ENCODE assay signal across 32 mouse cellular contexts in genomic region chr9:91395066-91395772, GRCm38 (mm10). TPM values are rescaled to one million over a fixed set of nuclear protein-coding genes. Genes with fewer than 3 reads are reported as not detected.
DNase-seq lines count a peak whose midpoint lies in the region; ATAC-seq lines count a peak whose summit lies in the region.
"Had no signal": no experiment of that assay in that cellular context is flagged by ENCODE, and none has a peak within 500 bp of the region (broad histone marks: within the 10 kb centered on the region; RNA-seq: fewer than 3 reads in every experiment).

No protein-coding gene starts in this region.

- 3% methylated on average over 14 of the region's 14 CpGs for WGBS in forebrain, embryonic 12.5 days
- 8% methylated on average over 14 of the region's 14 CpGs for WGBS in forebrain, embryonic 15.5 days
- 6% methylated on average over 14 of the region's 14 CpGs for WGBS in midbrain, embryonic 11.5 days
- WGBS in midbrain, embryonic 14.5 days = 6% methylated on average over 14 of the region's 14 CpGs
- WGBS in hindbrain, embryonic 15.5 days = 9% methylated on average over 14 of the region's 14 CpGs
- 5% methylated on average over 14 of the region's 14 CpGs for WGBS in neural tube, embryonic 13.5 days

- peak overlapping the region; percentile 8; the same call in 1 of the 2 replicates for H3K9ac ChIP-seq in forebrain, embryonic 12.5 days
- no peak overlapping the region for H3K9ac ChIP-seq in forebrain, embryonic 15.5 days (replicated peaks)
- H3K9ac ChIP-seq in midbrain, embryonic 11.5 days (ENCODE audit: low read length) = no peak overlapping the region
- H3K9ac ChIP-seq in midbrain, embryonic 14.5 days (replicated peaks; ENCODE audit: low read length) = no peak overlapping the region
- no peak overlapping the region for H3K9ac ChIP-seq in hindbrain, embryonic 15.5 days
- H3K9ac ChIP-seq in neural tube, embryonic 13.5 days = no peak overlapping the region
- H3K9ac ChIP-seq: heart, embryonic 13.5 days; liver, embryonic 15.5 days; lung, embryonic 15.5 days had no signal

- peaks cover 89% of the 10 kb centered on the region for H3K27me3 ChIP-seq in forebrain, embryonic 12.5 days
- peaks cover 91% of the 10 kb centered on the region for H3K27me3 ChIP-seq in forebrain, embryonic 15.5 days
- peaks cover 95% of the 10 kb centered on the region for H3K27me3 ChIP-seq in midbrain, embryonic 11.5 days (ENCODE audit: control insufficient read depth, insufficient read depth, low read length)
- peaks cover 88% of the 10 kb centered on the region for H3K27me3 ChIP-seq in midbrain, embryonic 14.5 days (ENCODE audit: control insufficient read depth, insufficient read depth, low read length)
- H3K27me3 ChIP-seq in hindbrain, embryonic 15.5 days = peaks cover 86% of the 10 kb centered on the region
- H3K27me3 ChIP-seq in neural tube, embryonic 13.5 days = peaks cover 93% of the 10 kb centered on the region
- H3K27me3 ChIP-seq: CH12.LX had no signal

- H3K4me1 ChIP-seq in forebrain, embryonic 12.5 days = peaks cover 16% of the 10 kb centered on the region
- H3K4me1 ChIP-seq in forebrain, embryonic 15.5 days = 0 out of 2 replicates have a peak, but pooled peaks cover 4% of the 10 kb centered on the region
- peaks cover 18% of the 10 kb centered on the region for H3K4me1 ChIP-seq in midbrain, embryonic 11.5 days (ENCODE audit: control insufficient read depth, insufficient read depth, low read length)
- H3K4me1 ChIP-seq in midbrain, embryonic 14.5 days (ENCODE audit: control insufficient read depth, insufficient read depth, low read length) = no peaks in the 10 kb centered on the region
- no peaks in the 10 kb centered on the region for H3K4me1 ChIP-seq in hindbrain, embryonic 15.5 days (replicated peaks)
- peaks cover 14% of the 10 kb centered on the region for H3K4me1 ChIP-seq in neural tube, embryonic 13.5 days (replicated peaks)
- H3K4me1 ChIP-seq: heart, embryonic 13.5 days; liver, embryonic 15.5 days; lung, embryonic 15.5 days; megakaryocyte, embryonic 14.5 days had no signal

- peak overlapping the region; percentile 8 for H3K4me2 ChIP-seq in forebrain, embryonic 12.5 days
- H3K4me2 ChIP-seq in forebrain, embryonic 15.5 days (replicated peaks) = no peak overlapping the region
- H3K4me2 ChIP-seq in midbrain, embryonic 11.5 days = no peak overlapping the region
- H3K4me2 ChIP-seq in midbrain, embryonic 14.5 days (ENCODE audit: low read length) = no peak overlapping the region
- H3K4me2 ChIP-seq in hindbrain, embryonic 15.5 days = no peak overlapping the region
- no peak overlapping the region; the same call in 1 of the 2 replicates for H3K4me2 ChIP-seq in neural tube, embryonic 13.5 days
- H3K4me2 ChIP-seq: heart, embryonic 13.5 days; liver, embryonic 15.5 days; lung, embryonic 15.5 days had no signal

- H3K27ac ChIP-seq in forebrain, embryonic 12.5 days = peak overlapping the region; percentile 47
- no peak overlapping the region for H3K27ac ChIP-seq in forebrain, embryonic 15.5 days (replicated peaks)
- H3K27ac ChIP-seq in midbrain, embryonic 11.5 days (ENCODE audit: low read depth, low read length) = no peak overlapping the region
- no peak overlapping the region for H3K27ac ChIP-seq in midbrain, embryonic 14.5 days (replicated peaks; ENCODE audit: low read depth, low read length)
- peak overlapping the region; percentile 51; the same call in 1 of the 2 replicates for H3K27ac ChIP-seq in hindbrain, embryonic 15.5 days (replicated peaks)
- peak overlapping the region; percentile 74 for H3K27ac ChIP-seq in neural tube, embryonic 13.5 days (replicated peaks)
- H3K27ac ChIP-seq: heart, embryonic 13.5 days; liver, embryonic 15.5 days; lung, embryonic 15.5 days had no signal

- H3K4me3 ChIP-seq in forebrain, embryonic 12.5 days (replicated peaks) = no peak overlapping the region
- H3K4me3 ChIP-seq in forebrain, embryonic 15.5 days = no peak overlapping the region
- H3K4me3 ChIP-seq in midbrain, embryonic 11.5 days (ENCODE audit: low read depth, low read length) = no peak overlapping the region
- no peak overlapping the region for H3K4me3 ChIP-seq in midbrain, embryonic 14.5 days (replicated peaks; ENCODE audit: low read depth, low read length)
- no peak overlapping the region for H3K4me3 ChIP-seq in hindbrain, embryonic 15.5 days
- H3K4me3 ChIP-seq in neural tube, embryonic 13.5 days = no peak overlapping the region
- H3K4me3 ChIP-seq: heart, embryonic 13.5 days; liver, embryonic 15.5 days; lung, embryonic 15.5 days; megakaryocyte, embryonic 14.5 days had no signal

- no peak for ATAC-seq in forebrain, embryonic 12.5 days (ENCODE audit: low FRiP score)
- ATAC-seq in forebrain, embryonic 15.5 days (replicated peaks) = no peak
- no peak for ATAC-seq in midbrain, embryonic 11.5 days (ENCODE audit: low FRiP score)
- ATAC-seq in midbrain, embryonic 14.5 days (ENCODE audit: low FRiP score, low TSS enrichment) = no peak
- ATAC-seq in hindbrain, embryonic 15.5 days (ENCODE audit: low FRiP score, low read depth) = no peak
- ATAC-seq in neural tube, embryonic 13.5 days (ENCODE audit: low read depth) = no peak
- ATAC-seq: inflammation-experienced regulatory T-cells, adult 6 months; Patski had no signal

- no peaks in the 10 kb centered on the region for H3K9me3 ChIP-seq in forebrain, embryonic 12.5 days
- no peaks in the 10 kb centered on the region for H3K9me3 ChIP-seq in forebrain, embryonic 15.5 days
- H3K9me3 ChIP-seq in midbrain, embryonic 11.5 days (ENCODE audit: control insufficient read depth, low read length) = no peaks in the 10 kb centered on the region
- no peaks in the 10 kb centered on the region for H3K9me3 ChIP-seq in midbrain, embryonic 14.5 days (ENCODE audit: control insufficient read depth, low read length)
- H3K9me3 ChIP-seq in hindbrain, embryonic 15.5 days = no peaks in the 10 kb centered on the region
- H3K9me3 ChIP-seq in neural tube, embryonic 13.5 days = no peaks in the 10 kb centered on the region
- H3K9me3 ChIP-seq: heart, embryonic 13.5 days; liver, embryonic 15.5 days; lung, embryonic 15.5 days had no signal

- H3K36me3 ChIP-seq in forebrain, embryonic 12.5 days (replicated peaks) = no peaks in the 10 kb centered on the region
- H3K36me3 ChIP-seq in forebrain, embryonic 15.5 days = no peaks in the 10 kb centered on the region
- no peaks in the 10 kb centered on the region for H3K36me3 ChIP-seq in midbrain, embryonic 11.5 days (ENCODE audit: control insufficient read depth, insufficient read depth, low read length)
- no peaks in the 10 kb centered on the region for H3K36me3 ChIP-seq in midbrain, embryonic 14.5 days (ENCODE audit: control insufficient read depth, insufficient read depth, low read length)
- H3K36me3 ChIP-seq in hindbrain, embryonic 15.5 days = no peaks in the 10 kb centered on the region
- no peaks in the 10 kb centered on the region for H3K36me3 ChIP-seq in neural tube, embryonic 13.5 days
- H3K36me3 ChIP-seq: G1E; heart, embryonic 13.5 days; liver, embryonic 15.5 days; lung, embryonic 15.5 days had no signal

- DNase-seq in midbrain, embryonic 11.5 days (ENCODE audit: low spot score, missing footprints) = peak; percentile 92
- no peak for DNase-seq in midbrain, embryonic 14.5 days
- no peak for DNase-seq in gastrocnemius, adult 18-20 months (ENCODE audit: low spot score)
- DNase-seq: adrenal gland, postnatal 36 days; B cell, adult 2 months; cerebellum, adult 9-11 months; embryo, embryonic 11 days; gastrocnemius, postnatal 14 days; heart, adult 18-20 months; heart, postnatal 14 days; kidney, adult 18-20 months; kidney, postnatal 4 days; liver; lung, postnatal 36 days; thymus, adult 18-20 months; thymus, postnatal 36 days had no signal

RNA-seq across cellular contexts. Expression of gene Zic1, which starts 29.6 kb away (rescaled TPM):
- 13.9 and 14.4 TPM in 2 replicates for polyA plus RNA-seq in forebrain, embryonic 12.5 days (2016; fragmentation: Nextera tagmentation; extraction: Ambion mirVana)
- 9.6 and 9.8 TPM in 2 replicates for polyA plus RNA-seq in forebrain, embryonic 15.5 days (2015; fragmentation: Nextera tagmentation; extraction: Ambion mirVana)
- 13.7 and 14.8 TPM in 2 replicates for polyA plus RNA-seq in midbrain, embryonic 11.5 days (2014; fragmentation: Nextera tagmentation; extraction: Ambion mirVana)
- polyA plus RNA-seq in midbrain, embryonic 14.5 days (2014; fragmentation: Nextera tagmentation; extraction: Ambion mirVana) = 17.8 and 18.5 TPM in 2 replicates
- 13.5 and 14.8 TPM in 2 replicates for polyA plus RNA-seq in hindbrain, embryonic 15.5 days (2015; fragmentation: Nextera tagmentation; extraction: Ambion mirVana)
- polyA plus RNA-seq in neural tube, embryonic 13.5 days (2015; fragmentation: Nextera tagmentation; extraction: Ambion mirVana) = 16.5 and 19.9 TPM in 2 replicates
- 1 to 10 TPM; 1.8 to 3.3 TPM for total RNA-seq in gastrocnemius, adult 18-20 months (2021)
- total RNA-seq: adrenal gland, adult 18-20 months; adrenal gland, postnatal 36 days; CH12.LX; heart, adult 18-20 months; heart, postnatal 14 days; monocyte, adult 5-6 weeks had no signal
- polyA plus RNA-seq: G1E; heart, embryonic 13.5 days; inflammation-experienced regulatory T-cells, adult 6 months; kidney, embryonic 16.5 days; Patski; stomach, embryonic 16.5 days had no signal

RNA-seq across cellular contexts. Expression of gene Zic4, which starts 33.0 kb away (rescaled TPM):
- 56.4 and 60.5 TPM in 2 replicates for polyA plus RNA-seq in forebrain, embryonic 12.5 days (2016; fragmentation: Nextera tagmentation; extraction: Ambion mirVana)
- 46.2 and 55.0 TPM in 2 replicates for polyA plus RNA-seq in forebrain, embryonic 15.5 days (2015; fragmentation: Nextera tagmentation; extraction: Ambion mirVana)
- 41.7 and 42.5 TPM in 2 replicates for polyA plus RNA-seq in midbrain, embryonic 11.5 days (2014; fragmentation: Nextera tagmentation; extraction: Ambion mirVana)
- polyA plus RNA-seq in midbrain, embryonic 14.5 days (2014; fragmentation: Nextera tagmentation; extraction: Ambion mirVana) = 32.4 and 49.1 TPM in 2 replicates
- polyA plus RNA-seq in hindbrain, embryonic 15.5 days (2015; fragmentation: Nextera tagmentation; extraction: Ambion mirVana) = 52.6 and 61.6 TPM in 2 replicates
- 43.0 and 51.6 TPM in 2 replicates for polyA plus RNA-seq in neural tube, embryonic 13.5 days (2015; fragmentation: Nextera tagmentation; extraction: Ambion mirVana)
- under 1 TPM in 1 of 2 experiments, not detected in 1; 0.17 TPM for total RNA-seq in gastrocnemius, adult 18-20 months (2021)
- total RNA-seq: adrenal gland, adult 18-20 months; adrenal gland, postnatal 36 days; CH12.LX; heart, adult 18-20 months; heart, postnatal 14 days; monocyte, adult 5-6 weeks had no signal
- polyA plus RNA-seq: G1E; heart, embryonic 13.5 days; inflammation-experienced regulatory T-cells, adult 6 months; kidney, embryonic 16.5 days; liver, embryonic 15.5 days; lung, embryonic 15.5 days; Patski; stomach, embryonic 16.5 days had no signal

Comparison
In these comparisons a context has a peak if more than half of its experiments do, and no peak if none do; other contexts are left out.
1. H3K27ac ChIP-seq: peak in forebrain, embryonic 12.5 days (single experiment), hindbrain, embryonic 15.5 days (single experiment) and neural tube, embryonic 13.5 days (single experiment); none in forebrain, embryonic 15.5 days (single experiment), midbrain, embryonic 11.5 days (single experiment) and midbrain, embryonic 14.5 days (single experiment).